Mouse (Mus musculus) duodenum, adult 2 months (tissue): ENCODE measurements around the gene P2ry6. TPM values are rescaled to one million over a fixed set of nuclear protein-coding genes. Genes with fewer than 3 reads are reported as not detected.

Source experiments
- polyA plus RNA-seq: library from polyadenylated mRNA; depleted of rRNA; stranded (reverse); fragments of >200 nt; gene quantifications from 2 replicates; pipeline ENCODE4 v1.2.3, GENCODE M21; 2012; ENCODE audit warnings: low replicate concordance; rRNA removed

The P2ry6 gene
- polyA plus RNA-seq: 15.4 and 17.9 TPM in 2 replicates

DNA sequence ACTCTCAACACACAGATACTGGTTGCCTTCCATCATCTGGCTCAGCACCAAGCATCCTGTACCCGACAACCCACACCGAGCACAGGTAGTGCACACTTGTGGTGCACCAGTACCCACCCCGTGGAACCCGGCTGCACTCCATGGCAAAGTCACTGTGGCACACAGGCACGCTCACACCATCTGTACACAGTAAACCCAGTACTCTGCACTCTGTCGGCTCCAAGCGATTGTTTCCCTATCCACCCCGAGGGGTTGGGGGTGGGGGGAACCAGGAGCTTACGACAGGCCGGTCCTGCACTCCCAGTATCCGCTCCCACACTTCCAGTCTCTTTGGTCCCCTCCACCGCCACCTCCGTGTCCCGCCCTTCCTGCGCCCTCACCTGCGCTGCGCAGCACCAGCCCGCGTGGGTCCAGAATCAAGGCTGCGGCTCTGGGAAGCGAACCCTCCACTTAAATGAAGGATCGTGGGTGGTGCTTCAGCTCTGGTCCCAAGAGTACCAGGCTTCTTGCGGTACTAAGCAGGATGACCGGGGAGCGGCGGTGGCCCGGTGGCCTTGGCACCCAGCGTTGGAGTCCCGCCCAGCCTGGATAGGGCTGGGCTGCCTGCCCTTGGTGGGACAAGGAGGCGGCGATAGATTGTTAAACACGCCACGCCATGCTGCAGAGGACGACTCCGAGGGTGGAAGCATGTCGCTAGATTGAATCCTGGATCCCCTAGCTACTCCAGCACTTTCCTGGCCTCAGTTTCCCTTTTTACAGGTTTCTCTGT, at the start of gene P2ry6:
TSS of gene P2ry6 (minus strand) at position 515 of the 769 bp plus-strand sequence.

GRCm38 (mm10) chr7:101012541-101012940, 38.1 kb upstream of the P2ry6 start, which contains the start of gene P2ry2:
Gene P2ry2 (minus strand): TSS chr7:101012866.

DNA sequence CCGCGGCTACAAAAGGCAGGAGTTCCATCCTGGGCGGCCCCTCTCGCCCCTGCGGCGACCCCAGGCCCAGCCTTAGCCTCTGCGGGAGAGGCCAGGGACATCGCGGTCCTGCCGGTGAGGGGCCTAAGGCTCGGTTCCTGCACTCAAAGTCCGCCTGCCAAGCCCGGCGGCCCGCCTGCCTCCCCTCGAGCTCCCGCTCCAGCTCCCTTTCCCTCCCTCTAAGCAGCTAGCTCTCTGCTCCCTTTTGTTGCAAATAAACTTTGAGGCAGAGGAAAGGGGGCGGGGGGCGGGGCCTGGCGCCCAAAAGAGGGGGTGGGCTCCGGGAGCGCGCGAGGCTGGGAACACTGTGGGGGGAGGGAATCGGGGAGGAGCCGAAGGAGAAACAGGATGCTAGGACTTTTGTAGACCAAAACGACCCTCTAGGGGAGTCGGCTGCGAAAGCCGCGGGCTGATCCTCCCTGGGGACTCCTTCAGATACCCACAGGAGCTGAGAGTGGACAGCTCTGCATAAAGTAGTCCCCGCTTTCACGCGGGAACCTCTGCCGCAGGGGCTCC, 42.4 kb downstream of the P2ry6 start, which contains the start of gene Arhgef17:
TSS of gene Arhgef17 (minus strand) at position 182 of the 555 bp plus-strand sequence.

Other genes starting within 250 kb of the P2ry6 start
- gene Relt, start 111.2 kb downstream of the P2ry6 start, polyA plus RNA-seq: 4.8 and 12.0 TPM in 2 replicates
- gene Arhgef17, start 42.5 kb downstream of the P2ry6 start, polyA plus RNA-seq: 6.1 and 7.8 TPM in 2 replicates
- 3.3 and 28.4 TPM in 2 replicates for gene P2ry2, start 38.2 kb upstream of the P2ry6 start, polyA plus RNA-seq
- 7.1 and 7.8 TPM in 2 replicates for gene Fchsd2, start 118.2 kb upstream of the P2ry6 start, polyA plus RNA-seq